Mouse (Mus musculus) neural tube, embryonic 14.5 days (tissue): ENCODE measurements around the gene Lars2. TPM values are rescaled to one million over a fixed set of nuclear protein-coding genes. Genes with fewer than 3 reads are reported as not detected.

ENCODE experiments used
- ATAC-seq: fragments of 200-750 bp; cut with Nextera tagmentation; 2 replicates; pipeline ENCODE4 v1.8.0; 2017; ENCODE audit warnings: low read depth, mild to moderate bottlenecking, moderate TSS enrichment, moderate library complexity
- H3K27ac ChIP-seq: fragments of 300-500 bp; sonication (generic); 2 replicates; pipeline ENCODE4 v1.5.1; 2014; ENCODE audit warnings: low read depth, mild to moderate bottlenecking, control low read depth, low read length, moderate library complexity, mixed read lengths
- H3K27me3 ChIP-seq: fragments of 300-500 bp; sonication (generic); 2 replicates; pipeline ENCODE4 v1.6.1; 2014; ENCODE audit warnings: low read length; ENCODE audit not compliant: control insufficient read depth, insufficient read depth
- H3K36me3 ChIP-seq: fragments of 300-500 bp; sonication (generic); 2 replicates; pipeline ENCODE4 v1.6.1; 2014; ENCODE audit warnings: low read length, mixed read lengths; ENCODE audit not compliant: control insufficient read depth, insufficient read depth
- H3K4me1 ChIP-seq: fragments of 300-500 bp; sonication (generic); 2 replicates; pipeline ENCODE4 v1.6.1; 2014; ENCODE audit warnings: low read length; ENCODE audit not compliant: control insufficient read depth, insufficient read depth
- H3K4me2 ChIP-seq: fragments of 300-500 bp; sonication (generic); 2 replicates; pipeline ENCODE4 v1.6.1; 2014; ENCODE audit warnings: mild to moderate bottlenecking, low read depth, low read length, control low read depth
- H3K4me3 ChIP-seq: fragments of 300-500 bp; sonication (generic); 2 replicates; pipeline ENCODE4 v1.5.1; 2014; ENCODE audit warnings: low read depth, low read length, control low read depth, mixed read lengths
- H3K9ac ChIP-seq: fragments of 300-500 bp; sonication (generic); replicated peaks from 2 replicates; pipeline ENCODE4 v1.6.1; 2014; ENCODE audit warnings: low read depth, mild to moderate bottlenecking, control low read depth, low read length, mixed read lengths
- H3K9me3 ChIP-seq: fragments of 300-500 bp; sonication (generic); 2 replicates; pipeline ENCODE4 v1.6.1; 2016; ENCODE audit warnings: low read length; ENCODE audit not compliant: control insufficient read depth
- WGBS: fragments of 180-500 bp; shearing (Covaris S2); extraction: QIAGEN DNeasy Blood & Tissue Kit; methylation state at CpG from one replicate; pipeline ENCODE4 v1.1.7; 2014; 5-methylcytosine and 5-hydroxymethylcytosine counted together
- polyA plus RNA-seq: library from polyadenylated mRNA; unstranded; fragments of >200 nt; fragmentation: Nextera tagmentation; extraction: Ambion mirVana; gene quantifications from 2 replicates; pipeline ENCODE4 v1.2.1, GENCODE M21; 2014

The Lars2 gene
- polyA plus RNA-seq, 1 experiment from 2014 or later = 1,192 TPM

DNA sequence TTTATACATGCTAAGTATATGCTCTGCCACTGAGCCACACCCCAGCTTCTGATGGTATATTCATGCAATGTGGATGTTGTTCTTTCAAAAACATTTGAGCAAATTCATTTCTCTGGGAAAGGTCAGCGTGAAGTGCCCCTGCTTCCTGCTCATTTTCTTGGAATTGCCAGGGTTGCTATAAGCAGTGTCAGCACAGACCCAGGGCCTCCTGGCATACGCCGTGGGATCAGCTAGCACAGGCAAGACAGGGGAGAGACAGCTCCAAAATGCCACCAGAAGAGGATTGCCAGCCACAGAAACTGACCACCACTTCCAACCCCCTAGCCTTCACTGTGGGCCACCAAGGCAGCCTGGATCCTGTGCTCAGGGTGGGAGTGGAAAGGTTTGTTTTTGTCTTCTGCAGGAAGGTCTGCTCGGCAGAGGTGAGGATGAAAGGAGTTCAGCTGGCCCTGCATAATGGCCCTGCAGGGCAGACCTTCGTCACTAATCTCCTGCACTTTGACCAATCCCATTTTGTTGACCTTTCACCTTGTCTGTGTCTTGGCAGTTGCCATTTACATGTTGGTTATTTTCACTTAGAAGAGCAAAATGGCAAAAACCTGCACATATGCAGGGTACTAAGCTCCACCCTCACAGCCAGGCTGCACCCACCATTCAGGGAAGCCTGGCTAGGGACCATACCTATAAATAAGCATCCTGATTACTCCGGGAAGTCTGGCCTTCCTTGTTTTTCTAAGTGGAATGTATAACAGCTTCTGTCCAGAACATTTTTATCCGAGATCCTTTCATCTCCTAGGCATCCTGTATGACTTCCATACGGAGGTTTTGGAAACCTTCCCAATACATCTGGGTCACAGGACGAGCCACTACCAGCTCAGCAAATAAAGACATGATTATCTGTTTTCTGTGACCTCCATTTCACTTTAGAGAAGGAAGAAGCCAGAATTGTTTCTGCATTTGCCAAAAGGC is 90.2 kb downstream of the Lars2 start:
- H3K36me3 ChIP-seq = peaks cover 6% of the 10 kb centered on the region; the same call in 1 of the 2 replicates
- WGBS = 65% methylated on average over 9 of the region's 9 CpGs
- no peak overlapping the region for H3K9ac ChIP-seq
- H3K4me3 ChIP-seq = no peak overlapping the region
- no peaks in the 10 kb centered on the region for H3K4me1 ChIP-seq
- H3K27ac ChIP-seq = peak overlapping the region; percentile 2; the same call in 1 of the 2 replicates
- no peaks in the 10 kb centered on the region for H3K27me3 ChIP-seq
- no peak overlapping the region for H3K4me2 ChIP-seq
- H3K9me3 ChIP-seq = no peaks in the 10 kb centered on the region
- no peak for ATAC-seq

DNA sequence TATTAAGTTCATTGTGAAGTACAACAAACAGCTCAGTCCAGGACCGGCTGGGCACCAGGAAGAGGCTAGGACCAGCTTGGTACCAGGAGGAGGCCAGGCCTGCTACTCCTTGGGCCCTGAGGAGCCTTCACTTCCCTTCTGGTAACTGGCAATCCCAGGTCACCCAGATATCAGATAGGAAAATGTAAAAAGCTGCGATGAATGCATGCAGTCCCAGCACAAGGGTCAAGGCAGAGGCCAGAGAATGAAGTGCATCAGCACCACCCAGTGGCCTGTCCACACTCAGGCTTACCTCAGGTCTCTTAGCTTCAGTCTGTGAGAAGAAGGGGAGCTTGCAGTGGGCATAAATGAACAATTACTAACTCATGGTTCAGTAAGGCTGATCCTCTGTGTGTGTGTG is 90.9 kb downstream of the Lars2 start:
- H3K27ac ChIP-seq = peak overlapping the region; percentile 2; the same call in 1 of the 2 replicates
- no peaks in the 10 kb centered on the region for H3K27me3 ChIP-seq
- no peak overlapping the region for H3K9ac ChIP-seq
- no peak overlapping the region for H3K4me3 ChIP-seq
- H3K9me3 ChIP-seq = no peaks in the 10 kb centered on the region
- H3K4me2 ChIP-seq = no peak overlapping the region
- H3K36me3 ChIP-seq = peaks cover 6% of the 10 kb centered on the region; the same call in 1 of the 2 replicates
- 64% methylated on average over 2 of the region's 2 CpGs for WGBS
- ATAC-seq = no peak
- no peaks in the 10 kb centered on the region for H3K4me1 ChIP-seq

DNA sequence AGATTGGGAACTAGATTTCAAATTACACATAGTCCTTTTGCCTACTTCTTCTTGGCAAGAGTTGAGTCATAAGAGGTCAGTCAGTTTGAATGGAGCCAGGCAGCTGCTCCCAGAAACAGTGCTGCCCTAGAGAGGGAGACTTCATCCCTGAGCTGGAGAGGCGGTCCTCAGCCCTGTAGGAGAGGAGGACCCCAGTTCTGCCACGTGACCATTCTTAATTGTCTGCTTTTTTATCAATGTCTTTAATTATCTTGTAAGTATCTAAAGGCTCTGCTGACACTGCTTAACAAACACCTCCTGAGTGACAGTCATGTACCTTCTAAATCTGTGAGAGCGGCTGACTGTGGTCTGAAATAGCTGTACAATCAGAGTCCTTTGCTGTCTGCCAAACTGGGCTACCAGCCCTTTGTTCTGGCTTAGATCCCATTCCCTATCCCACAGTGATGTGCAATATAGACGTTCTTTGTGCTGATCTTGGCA is 100.5 kb downstream of the Lars2 start:
- Histone ChIP-seq H3K4me1 (no peaks in the 10 kb centered on the region), H3K27ac (no peak overlapping the region), H3K4me2 (no peak overlapping the region), H3K4me3 (no peak overlapping the region), H3K36me3 (no peaks in the 10 kb centered on the region), H3K27me3 (no peaks in the 10 kb centered on the region), H3K9ac (no peak overlapping the region), H3K9me3 (no peaks in the 10 kb centered on the region)
- 61% methylated on average over 4 of the region's 4 CpGs for WGBS
- ATAC-seq = no peak

DNA sequence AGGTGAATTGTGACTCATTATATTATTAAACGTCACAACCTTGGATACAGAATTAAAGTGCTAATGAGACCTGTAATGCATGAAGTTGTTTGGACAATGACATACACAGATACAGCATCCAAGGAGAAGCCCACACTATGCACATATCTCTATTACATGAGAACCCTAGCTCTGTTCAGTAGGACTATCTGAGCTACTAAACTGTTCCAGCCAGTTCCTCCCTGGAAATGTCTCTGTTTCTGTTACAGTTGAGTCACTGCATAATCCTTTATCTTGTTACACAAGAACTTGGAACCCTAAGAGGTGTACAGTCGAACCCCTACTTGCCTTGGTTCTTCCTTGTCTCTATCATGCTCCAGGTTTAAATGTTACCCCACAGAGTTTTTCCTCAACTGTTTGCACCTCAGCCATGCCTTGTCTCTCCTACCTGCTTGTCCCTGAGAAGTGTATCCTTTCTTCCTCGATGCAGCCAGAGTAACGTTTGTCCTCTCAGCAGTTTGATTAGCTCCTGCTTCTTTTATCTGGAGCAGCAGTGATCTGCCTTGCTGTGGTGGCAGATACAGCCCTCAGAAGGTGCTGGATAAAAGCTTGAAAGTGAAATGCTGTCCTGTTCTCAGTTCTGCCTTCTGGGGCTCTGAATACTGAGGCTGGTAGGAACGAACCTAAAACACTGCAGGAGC is 101.8 kb downstream of the Lars2 start:
- no peak for ATAC-seq
- Histone ChIP-seq H3K4me1 (no peaks in the 10 kb centered on the region), H3K9ac (no peak overlapping the region), H3K27me3 (no peaks in the 10 kb centered on the region), H3K27ac (no peak overlapping the region), H3K9me3 (no peaks in the 10 kb centered on the region), H3K36me3 (no peaks in the 10 kb centered on the region), H3K4me2 (no peak overlapping the region), H3K4me3 (no peak overlapping the region)
- WGBS = 81% methylated on average over 5 of the region's 5 CpGs

DNA sequence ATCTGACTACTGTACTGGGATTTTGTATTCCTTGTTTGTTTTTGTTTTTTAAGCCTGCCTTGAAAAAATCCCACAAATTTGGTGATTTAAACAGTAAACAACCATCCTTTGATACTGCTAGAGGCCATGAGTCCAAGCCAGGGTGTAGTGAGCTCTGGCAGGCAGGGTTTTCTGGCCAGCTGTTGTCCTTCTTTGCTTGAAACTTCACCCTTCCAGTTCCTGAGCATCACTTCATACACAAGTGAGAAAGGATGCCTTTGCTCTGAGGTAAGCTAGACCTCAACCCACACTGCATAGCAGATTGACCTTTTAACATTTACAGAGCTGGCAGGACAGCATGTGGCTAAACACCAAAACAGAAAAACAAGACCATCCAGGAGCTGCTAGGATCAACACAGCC is 102.4 kb downstream of the Lars2 start:
- no peak for ATAC-seq
- Histone ChIP-seq H3K4me2 (no peak overlapping the region), H3K27me3 (no peaks in the 10 kb centered on the region), H3K4me3 (no peak overlapping the region), H3K4me1 (no peaks in the 10 kb centered on the region), H3K27ac (no peak overlapping the region), H3K9ac (no peak overlapping the region), H3K36me3 (no peaks in the 10 kb centered on the region), H3K9me3 (no peaks in the 10 kb centered on the region)

DNA sequence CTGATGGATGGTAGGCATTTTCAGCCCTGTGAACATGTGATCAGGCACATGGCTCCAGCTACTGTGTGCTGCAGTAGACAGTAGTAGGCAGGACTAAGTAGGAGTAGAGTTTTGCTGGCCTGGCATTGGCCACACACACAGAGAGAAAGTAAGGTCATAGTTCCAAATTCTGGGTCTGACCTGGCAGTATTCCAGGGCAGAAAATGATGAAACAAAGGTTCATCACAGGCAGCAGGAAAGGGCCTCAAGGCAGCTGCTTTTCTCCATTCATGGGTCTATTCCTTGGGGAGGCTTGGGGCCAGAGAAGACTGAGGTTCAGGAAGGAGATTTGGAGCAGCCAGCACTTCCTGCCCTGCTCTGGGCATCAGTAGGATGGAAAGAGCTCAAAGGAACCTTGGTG is 106.7 kb downstream of the Lars2 start:
- no peak overlapping the region for H3K4me2 ChIP-seq

DNA sequence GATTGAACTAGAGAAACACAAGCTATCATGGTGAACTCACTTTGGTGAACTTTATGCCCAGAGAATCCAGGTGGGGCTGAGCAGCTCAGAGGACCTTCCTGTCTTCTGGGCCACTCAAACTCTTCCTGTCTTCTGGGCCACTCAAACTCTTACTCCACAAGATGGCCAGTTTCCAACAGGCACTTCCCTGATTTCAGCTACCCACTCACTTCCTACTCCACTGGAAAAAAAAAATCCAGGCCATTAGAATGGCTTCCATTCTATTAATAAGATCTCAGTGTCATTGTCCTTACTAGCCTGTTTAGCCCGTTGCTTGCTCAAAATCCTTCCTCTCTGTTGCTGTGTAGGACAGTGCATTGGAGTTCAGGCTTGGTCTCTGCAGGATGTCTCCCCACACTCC is 108.8 kb downstream of the Lars2 start:
- no peaks in the 10 kb centered on the region for H3K36me3 ChIP-seq
- no peak overlapping the region for H3K4me2 ChIP-seq
- H3K9ac ChIP-seq = no peak overlapping the region
- H3K27ac ChIP-seq = no peak overlapping the region
- no peak for ATAC-seq
- no peak overlapping the region for H3K4me3 ChIP-seq
- no peaks in the 10 kb centered on the region for H3K4me1 ChIP-seq
- H3K27me3 ChIP-seq = no peaks in the 10 kb centered on the region
- WGBS = 84% methylated on average over 1 of the region's 1 CpGs
- H3K9me3 ChIP-seq = no peaks in the 10 kb centered on the region

More for the DNA sequence above, 106.7 kb downstream of the Lars2 start:
- Histone ChIP-seq H3K4me1 (no peaks in the 10 kb centered on the region), H3K36me3 (no peaks in the 10 kb centered on the region), H3K27me3 (no peaks in the 10 kb centered on the region), H3K9ac (no peak overlapping the region), H3K27ac (no peak overlapping the region), H3K4me3 (no peak overlapping the region), H3K9me3 (no peaks in the 10 kb centered on the region)
- no peak for ATAC-seq

DNA sequence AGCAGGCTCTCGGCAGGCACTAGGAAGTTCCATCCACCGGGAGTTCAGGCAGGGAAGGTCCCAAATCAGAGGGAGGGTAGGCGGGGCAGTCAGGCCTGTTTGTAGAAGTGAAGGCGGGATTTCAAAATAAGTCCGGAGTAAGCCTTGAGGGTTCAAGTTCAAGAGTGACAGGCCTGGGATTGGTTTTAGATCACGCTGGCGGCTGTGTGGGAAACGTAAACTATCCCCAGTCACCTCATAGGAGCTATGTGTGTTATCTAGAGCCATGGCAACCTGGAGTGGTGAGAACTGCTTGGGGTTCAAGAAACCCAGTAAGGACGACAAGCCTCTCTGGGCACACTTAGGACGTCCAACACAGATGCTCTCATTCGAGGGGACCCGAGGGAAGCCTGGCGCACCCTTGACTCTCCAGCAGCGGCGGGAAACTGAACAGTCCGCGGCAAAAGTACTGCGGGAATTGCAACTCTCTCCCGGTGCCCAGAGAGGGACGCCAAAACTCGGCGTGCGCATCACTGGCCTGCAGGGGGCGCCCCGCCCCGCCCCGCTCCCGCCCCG is 111.4 kb downstream of the Lars2 start:
- Histone ChIP-seq H3K27me3 (no peaks in the 10 kb centered on the region), H3K27ac (no peak overlapping the region), H3K4me3 (peak overlapping the region; percentile 54), H3K4me1 (peaks cover 8% of the 10 kb centered on the region; the same call in 1 of the 2 replicates), H3K36me3 (no peaks in the 10 kb centered on the region), H3K4me2 (peak overlapping the region; percentile 61), H3K9me3 (no peaks in the 10 kb centered on the region), H3K9ac (0 out of 2 replicates have a peak overlapping the region, but pooled peaks have one; percentile 42)
- ATAC-seq = peak; percentile 79
- WGBS = under 1% methylated on average over 23 of the region's 29 CpGs
